Mouse (Mus musculus): ENCODE data around the gene Klc1. TPM values are rescaled to one million over a fixed set of nuclear protein-coding genes. Genes with fewer than 3 reads are reported as not detected.

Gene Klc1
- total RNA-seq, 2 experiments from 2014 or later, result 81.0 to 96.2 TPM

GRCm38 (mm10) chr12:111853011-111853436 lies 94.4 kb downstream of the Klc1 start:
- peak; percentile 51 for DNase-seq

- DNase-seq, result no peak
Measured at GRCm38 (mm10) chr12:111853546-111853945, 94.9 kb downstream of the Klc1 start.

DNA sequence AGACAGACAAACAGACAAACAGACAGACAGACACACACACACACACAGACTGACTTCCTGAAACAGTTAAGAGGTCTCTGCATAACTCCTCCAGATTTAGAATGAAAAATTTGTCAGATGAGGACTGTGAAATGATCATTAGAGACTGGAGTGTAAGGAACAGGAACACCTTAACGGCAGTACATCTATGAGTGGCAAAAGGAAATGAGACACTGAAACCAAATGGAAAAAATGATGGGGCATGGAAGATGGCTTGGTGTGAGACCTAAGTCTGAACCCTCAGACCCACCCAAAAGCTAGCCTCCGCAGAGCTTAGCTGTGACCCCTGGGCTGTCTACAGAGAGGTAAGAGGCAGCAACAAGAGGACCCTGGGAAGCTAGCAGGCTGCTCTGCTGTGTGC lies 96.8 kb downstream of the Klc1 start:
- no peak for DNase-seq

Other genes with a start within 250 kb of the Klc1 start
- 100 to 1,000 TPM; 140 to 154 TPM for gene Eif5, start 220.8 kb upstream of the Klc1 start, total RNA-seq (2021)
- gene Mark3, start 184.3 kb upstream of the Klc1 start, total RNA-seq (2021), result 10 to 100 TPM; 50.2 to 62.4 TPM
- 10 to 100 TPM; 37.7 to 68.3 TPM for gene Ckb, start 86.5 kb upstream of the Klc1 start, total RNA-seq (2021)
- gene Trmt61a, start 80.7 kb upstream of the Klc1 start, total RNA-seq (2021), result 1 to 10 TPM; 3.8 to 5.4 TPM
- gene Bag5, start 45.6 kb upstream of the Klc1 start, total RNA-seq (2021), result 10 to 100 TPM; 17.5 to 21.1 TPM
- gene Apopt1, start 45.6 kb upstream of the Klc1 start, total RNA-seq (2021), result 10 to 100 TPM; 34.7 to 39.5 TPM
- gene Xrcc3, start 55.0 kb downstream of the Klc1 start, total RNA-seq (2021), result 1 to 10 TPM; 1.6 to 2.0 TPM
- 10 to 100 TPM; 19.6 to 21.9 TPM for gene Zfyve21, start 55.3 kb downstream of the Klc1 start, total RNA-seq (2021)
- 10 to 100 TPM in 1 of 2 experiments, 1 to 10 TPM in 1; 9.5 to 13.4 TPM for gene Ppp1r13b, start 149.3 kb downstream of the Klc1 start, total RNA-seq (2021)
- gene Atp5mpl, start 208.1 kb downstream of the Klc1 start, total RNA-seq (2021), result 100 to 1,000 TPM; 846 to 916 TPM
- under 1 TPM; 0.36 to 0.59 TPM for gene Tdrd9, start 212.7 kb downstream of the Klc1 start, total RNA-seq (2021)
- gene Rd3l, start 222.5 kb downstream of the Klc1 start, total RNA-seq (2021), result not detected